Mouse (Mus musculus) ovary, adult 10 weeks (tissue): ENCODE data around the gene Trmt10b. TPM values are rescaled to one million over a fixed set of nuclear protein-coding genes. Genes with fewer than 3 reads are reported as not detected.

Source experiments
- polyA plus RNA-seq: library from polyadenylated mRNA; stranded (reverse); fragments of 350-450 nt; fragmentation: Illumina TruSeq; extraction: RNeasy Lipid Tissue Mini Kit (QIAGEN cat#74804); gene quantifications from one replicate; pipeline ENCODE4 v1.2.3, GENCODE M21; 2014

Trmt10b gene
- 19.9 TPM for polyA plus RNA-seq

DNA sequence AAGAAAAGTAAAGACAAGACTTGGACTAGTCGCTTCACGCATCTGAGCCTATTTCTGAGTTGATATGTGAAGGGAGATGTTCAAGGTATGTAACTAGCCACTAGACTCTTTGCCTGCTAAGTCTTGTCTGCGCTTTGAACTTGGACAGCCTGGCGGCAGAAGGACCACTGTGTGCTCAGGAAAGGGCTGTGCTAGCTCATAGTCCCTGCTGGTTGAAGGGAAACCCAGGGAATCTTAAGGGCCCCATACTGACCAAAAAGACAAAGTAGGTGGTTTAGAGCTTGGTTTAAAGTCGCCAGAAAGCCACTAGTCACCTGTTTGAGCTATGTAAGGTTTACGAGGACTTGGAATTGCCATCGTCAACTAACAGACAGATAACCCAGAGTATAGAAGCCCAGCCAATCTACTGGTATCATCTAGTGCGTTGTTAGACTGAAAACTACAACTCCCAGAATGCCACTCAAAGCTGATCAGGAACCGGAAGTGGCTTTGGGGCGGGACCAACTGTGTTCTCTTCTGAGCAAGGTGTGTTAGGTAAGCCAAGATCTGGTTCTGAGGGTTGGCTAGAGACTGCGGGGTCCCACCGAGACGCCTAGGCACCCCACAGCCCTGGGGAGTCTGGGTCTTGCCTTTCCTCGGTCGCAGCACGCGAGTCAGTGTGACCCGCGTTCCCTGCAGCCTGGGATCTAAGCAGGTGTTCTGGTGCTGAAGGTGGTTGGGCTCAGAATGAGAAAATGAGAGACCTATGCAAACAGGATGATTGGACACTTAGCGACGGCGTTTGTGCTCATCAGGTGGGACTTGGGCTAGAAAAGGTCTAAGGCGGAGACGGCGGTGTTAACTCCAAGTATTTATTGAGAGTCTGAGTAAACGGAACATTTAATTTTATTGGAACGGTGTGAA, at the start of gene Trmt10b:
TSS of gene Trmt10b (plus strand) at position 466 of the 903 bp plus-strand sequence.

DNA sequence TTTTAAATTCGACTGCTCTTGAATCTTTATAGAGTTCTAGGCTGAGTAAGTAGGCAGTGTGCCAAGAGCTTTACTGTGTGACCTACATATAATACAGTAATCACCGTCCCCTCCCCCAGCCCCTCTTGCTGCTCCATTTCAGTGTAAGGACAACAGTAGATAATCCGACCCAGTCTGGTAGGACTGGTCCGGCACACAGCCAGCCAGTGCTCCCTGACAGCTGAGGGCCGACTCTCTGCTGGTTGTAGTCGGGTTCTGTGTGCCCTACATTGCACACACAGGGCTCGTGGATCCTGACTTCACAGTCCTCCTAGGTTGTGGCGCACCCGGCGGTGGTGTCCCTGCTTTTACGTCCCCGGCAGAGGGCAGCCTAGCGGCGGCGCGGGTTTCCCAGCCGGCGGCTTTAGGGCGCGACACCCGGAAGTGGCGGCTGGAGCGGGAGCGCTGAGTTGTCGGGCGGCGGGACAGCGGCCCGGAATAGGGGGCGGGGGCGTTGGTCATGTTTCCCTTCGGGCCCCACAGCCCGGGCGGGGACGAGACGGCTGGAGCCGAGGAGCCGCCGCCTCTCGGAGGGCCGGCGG, 44.8 kb downstream of the Trmt10b start, which contains the start of gene Dcaf10:
TSS of gene Dcaf10 (plus strand) at position 433 of the 581 bp plus-strand sequence.

DNA sequence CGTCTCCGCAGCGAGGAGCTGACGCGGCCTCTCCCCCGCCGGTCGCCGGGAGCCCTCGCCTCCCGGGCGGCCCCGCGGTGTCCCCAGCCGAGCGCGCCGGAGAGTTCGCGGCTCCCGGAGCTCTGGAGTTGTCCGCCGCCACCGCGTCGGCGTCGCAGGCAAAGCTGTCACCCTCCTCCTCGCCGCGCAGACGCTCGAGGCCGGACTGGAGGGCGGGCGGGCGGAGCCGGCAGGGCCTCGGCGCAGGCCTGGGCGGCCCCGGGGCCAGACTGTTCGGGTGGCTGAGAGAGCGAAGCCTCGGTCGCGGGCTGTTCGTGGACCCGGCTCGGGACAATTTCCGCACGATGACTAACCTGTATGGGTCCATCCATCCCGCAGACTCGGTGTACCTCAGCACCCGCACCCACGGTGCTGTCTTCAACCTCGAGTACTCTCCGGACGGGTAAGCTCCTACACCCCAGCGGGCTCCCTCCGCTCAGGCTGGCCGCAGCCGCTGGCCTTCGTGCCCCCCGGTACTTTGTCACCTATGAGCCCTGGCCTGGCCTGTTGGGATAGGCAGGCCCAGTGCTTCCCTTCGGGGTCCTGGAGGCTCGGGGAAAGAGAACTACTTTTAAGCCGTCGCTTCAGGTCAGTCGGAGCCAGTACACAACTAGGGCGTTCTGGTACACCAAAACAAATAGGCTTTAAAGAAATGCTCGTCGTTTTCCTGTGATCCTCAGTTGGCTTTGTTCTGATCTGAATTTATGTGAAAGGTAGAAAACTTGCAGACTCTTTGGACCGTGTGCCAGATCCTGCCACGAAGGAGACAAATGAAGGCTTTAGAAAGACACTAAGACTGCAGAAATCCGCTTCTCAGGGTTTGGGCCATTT, 45.6 kb downstream of the Trmt10b start, which contains the start of gene Exosc3:
TSS of gene Exosc3 (minus strand) at position 447 of the 870 bp plus-strand sequence.

Other genes with a start within 250 kb of the Trmt10b start
- gene Fbxo10, start 212.5 kb upstream of the Trmt10b start, polyA plus RNA-seq = 4.6 TPM
- 76.6 TPM for gene Tomm5, start 189.0 kb upstream of the Trmt10b start, polyA plus RNA-seq
- gene Frmpd1, start 112.3 kb upstream of the Trmt10b start, polyA plus RNA-seq = 0.17 TPM
- 39.2 TPM for gene Dcaf10, start 45.0 kb downstream of the Trmt10b start, polyA plus RNA-seq
- 66.0 TPM for gene Exosc3, start 45.6 kb downstream of the Trmt10b start, polyA plus RNA-seq
- 57.8 TPM for gene Slc25a51, start 111.6 kb downstream of the Trmt10b start, polyA plus RNA-seq
- 1.9 TPM for gene Shb, start 235.3 kb downstream of the Trmt10b start, polyA plus RNA-seq